Mouse (Mus musculus) MEL (cell line): ENCODE results near the gene 1700088E04Rik. TPM values are rescaled to one million over a fixed set of nuclear protein-coding genes. Genes with fewer than 3 reads are reported as not detected.

Source experiments
- DNase-seq: peaks from one replicate; pipeline ENCODE4 v3.0.0; 2011; ENCODE audit warnings: low read depth, low spot score
- H3K27ac ChIP-seq: 2 replicates; pipeline ENCODE4 v1.5.1; 2012; ENCODE audit warnings: low read depth, mild to moderate bottlenecking, control low read depth, low read length, moderate library complexity; ENCODE audit not compliant: control insufficient read depth
- H3K27me3 ChIP-seq, 2 experiments: fragments of 150-350 bp in 1 of 2; sonication (generic) in 1 of 2; 2 replicates each; pipeline ENCODE4 v1.6.1; 2012; ENCODE audit warnings: low read length in 2 of 2, mild to moderate bottlenecking in 2 of 2, improper control_type of control experiment in 1 of 2, moderate library complexity in 1 of 2; ENCODE audit not compliant: insufficient read depth in 2 of 2, control insufficient read depth in 1 of 2
- H3K36me3 ChIP-seq, 2 experiments: 2 replicates each; pipeline ENCODE4 v1.6.1; 2012 to 2014; ENCODE audit warnings: low read length in 2 of 2, improper control_type of control experiment in 1 of 2, inconsistent platforms in 1 of 2, mild to moderate bottlenecking in 1 of 2; ENCODE audit not compliant: insufficient read depth in 2 of 2, control insufficient read depth in 1 of 2
- H3K4me1 ChIP-seq, 2 experiments: fragments of 150-350 bp in 1 of 2; sonication (generic) in 1 of 2; 2 replicates each; pipeline ENCODE4 v1.6.1; 2012; ENCODE audit warnings: low read length in 2 of 2, improper control_type of control experiment in 1 of 2, mild to moderate bottlenecking in 1 of 2; ENCODE audit not compliant: insufficient read depth in 2 of 2, control insufficient read depth in 1 of 2
- H3K4me3 ChIP-seq, 2 experiments: fragments of 150-350 bp in 1 of 2; sonication (generic) in 1 of 2; 2 replicates each; pipeline ENCODE4 v1.5.1; 2012; ENCODE audit warnings: low read depth in 2 of 2, low read length in 2 of 2, mild to moderate bottlenecking in 2 of 2, moderate library complexity in 2 of 2, control low read depth in 1 of 2, improper control_type of control experiment in 1 of 2; ENCODE audit not compliant: control insufficient read depth in 1 of 2, insufficient read depth in 1 of 2
- H3K79me2 ChIP-seq: 2 replicates; pipeline ENCODE4 v1.6.1; 2012; ENCODE audit warnings: mild to moderate bottlenecking, low read length, moderate library complexity; ENCODE audit not compliant: control insufficient read depth, poor library complexity, insufficient read depth
- H3K9ac ChIP-seq: 2 replicates; pipeline ENCODE4 v1.6.1; 2012; ENCODE audit warnings: low read depth, mild to moderate bottlenecking, control low read depth, low read length, moderate library complexity; ENCODE audit not compliant: control insufficient read depth, poor library complexity, severe bottlenecking
- H3K9me3 ChIP-seq: fragments of 150-350 bp; sonication (generic); replicated peaks from 2 replicates; pipeline ENCODE4 v1.6.1; 2012; ENCODE audit warnings: mild to moderate bottlenecking, low read length, improper control_type of control experiment, moderate library complexity; ENCODE audit not compliant: insufficient read depth
- CHD2 ChIP-seq: IDR thresholded peaks from 2 replicates; pipeline ENCODE4 v1.6.1; 2011; ENCODE audit warnings: low read length, improper control_type of control experiment
- EP300 ChIP-seq, 2 experiments: IDR thresholded peaks; 2 replicates each; pipeline ENCODE4 v1.6.1; 2011; ENCODE audit warnings: improper control_type of control experiment in 2 of 2, low read length in 2 of 2, low read depth in 1 of 2, mild to moderate bottlenecking in 1 of 2
- ETS1 ChIP-seq: IDR thresholded peaks from 2 replicates; pipeline ENCODE4 v1.6.1; 2012; ENCODE audit warnings: low read depth, mild to moderate bottlenecking, inconsistent platforms, low read length, improper control_type of control experiment, moderate library complexity
- GABPA ChIP-seq: IDR thresholded peaks from 2 replicates; pipeline ENCODE4 v1.6.1; 2012; ENCODE audit warnings: low read depth, mild to moderate bottlenecking, inconsistent platforms, low read length, improper control_type of control experiment, moderate library complexity
- HCFC1 ChIP-seq: IDR thresholded peaks from 2 replicates; pipeline ENCODE4 v1.6.1; 2012; ENCODE audit warnings: low read depth, mild to moderate bottlenecking, inconsistent platforms, low read length, improper control_type of control experiment, moderate library complexity
- JUND ChIP-seq: IDR thresholded peaks from 2 replicates; pipeline ENCODE4 v1.6.1; 2011; ENCODE audit warnings: low read depth, mild to moderate bottlenecking, improper control_type of control experiment, low read length
- KAT2A ChIP-seq: conservative IDR thresholded peaks from 2 replicates; pipeline ENCODE4 v1.6.1; 2012; ENCODE audit warnings: low read depth, low read length, improper control_type of control experiment, inconsistent platforms
- MAFK ChIP-seq: IDR thresholded peaks from 2 replicates; pipeline ENCODE4 v1.6.1; 2011; ENCODE audit warnings: low read depth, mild to moderate bottlenecking, low read length, improper control_type of control experiment, borderline replicate concordance
- MXI1 ChIP-seq: IDR thresholded peaks from 2 replicates; pipeline ENCODE4 v1.6.1; 2011; ENCODE audit warnings: mild to moderate bottlenecking, low read depth, low read length, improper control_type of control experiment
- MYB ChIP-seq: IDR thresholded peaks from 2 replicates; pipeline ENCODE4 v1.6.1; 2011; ENCODE audit warnings: mild to moderate bottlenecking, low read depth, low read length, improper control_type of control experiment
- MYC ChIP-seq: IDR thresholded peaks from 2 replicates; pipeline ENCODE4 v1.6.1; 2011; ENCODE audit warnings: low read depth, mild to moderate bottlenecking, low read length, improper control_type of control experiment, moderate library complexity
- POLR2AphosphoS2 ChIP-seq: IDR thresholded peaks from 2 replicates; pipeline ENCODE4 v1.6.1; 2011; ENCODE audit warnings: low read length, improper control_type of control experiment
- RAD21 ChIP-seq: IDR thresholded peaks from 2 replicates; pipeline ENCODE4 v1.6.1; 2011; ENCODE audit warnings: mild to moderate bottlenecking, low read depth, low read length, improper control_type of control experiment
- SIN3A ChIP-seq: IDR thresholded peaks from 2 replicates; pipeline ENCODE4 v1.6.1; 2012; ENCODE audit warnings: low read length, improper control_type of control experiment, inconsistent platforms
- TAL1 ChIP-seq: IDR thresholded peaks from 2 replicates; pipeline ENCODE4 v1.6.1; 2012; ENCODE audit warnings: mild to moderate bottlenecking, inconsistent platforms, low read length, moderate library complexity, mixed read lengths
- TCF12 ChIP-seq: IDR thresholded peaks from 2 replicates; pipeline ENCODE4 v1.6.1; 2014; ENCODE audit warnings: low read depth, mild to moderate bottlenecking, inconsistent platforms, low read length, improper control_type of control experiment, moderate library complexity
- UBTF ChIP-seq: IDR thresholded peaks from 2 replicates; pipeline ENCODE4 v1.6.1; 2012; ENCODE audit warnings: low read depth, mild to moderate bottlenecking, inconsistent platforms, low read length, improper control_type of control experiment, moderate library complexity, borderline replicate concordance; ENCODE audit not compliant: insufficient read depth
- USF1 ChIP-seq: IDR thresholded peaks from 2 replicates; pipeline ENCODE4 v1.6.1; 2014; ENCODE audit warnings: low read depth, mild to moderate bottlenecking, inconsistent platforms, low read length, improper control_type of control experiment, moderate library complexity
- USF2 ChIP-seq, 2 experiments: IDR thresholded peaks; 2 replicates each; pipeline ENCODE4 v1.6.1; 2011 to 2012; ENCODE audit warnings: improper control_type of control experiment in 2 of 2, low read length in 2 of 2, borderline replicate concordance in 1 of 2, inconsistent platforms in 1 of 2, low read depth in 1 of 2, mild to moderate bottlenecking in 1 of 2; ENCODE audit not compliant: insufficient read depth in 1 of 2
- ZMIZ1 ChIP-seq: IDR thresholded peaks from 2 replicates; pipeline ENCODE4 v1.6.1; 2012; ENCODE audit warnings: low read depth, mild to moderate bottlenecking, inconsistent platforms, low read length, improper control_type of control experiment, moderate library complexity
- polyA plus RNA-seq, 2 experiments: library from polyadenylated mRNA; stranded (reverse) in 1 of 2; unstranded in 1 of 2; fragments of >175 nt in 1 of 2; fragments of >200 nt in 1 of 2; gene quantifications; 2 replicates each; pipeline versions ENCODE4 v1.2.1 to v1.2.4; 2012; ENCODE audit warnings: low replicate concordance in 2 of 2, low read depth in 1 of 2; ENCODE audit not compliant: insufficient read length in 2 of 2, insufficient read depth in 1 of 2, missing spikeins in 1 of 2
- total RNA-seq: library from RNA; depleted of rRNA; stranded (reverse); fragments of 300-350 nt; gene quantifications from 2 replicates; pipeline ENCODE4 v1.2.3, GENCODE M21; 2012

Gene 1700088E04Rik
- total and polyA plus RNA-seq, 3 experiments, result 4.9 to 9.3 TPM; not detected in 1

DNA sequence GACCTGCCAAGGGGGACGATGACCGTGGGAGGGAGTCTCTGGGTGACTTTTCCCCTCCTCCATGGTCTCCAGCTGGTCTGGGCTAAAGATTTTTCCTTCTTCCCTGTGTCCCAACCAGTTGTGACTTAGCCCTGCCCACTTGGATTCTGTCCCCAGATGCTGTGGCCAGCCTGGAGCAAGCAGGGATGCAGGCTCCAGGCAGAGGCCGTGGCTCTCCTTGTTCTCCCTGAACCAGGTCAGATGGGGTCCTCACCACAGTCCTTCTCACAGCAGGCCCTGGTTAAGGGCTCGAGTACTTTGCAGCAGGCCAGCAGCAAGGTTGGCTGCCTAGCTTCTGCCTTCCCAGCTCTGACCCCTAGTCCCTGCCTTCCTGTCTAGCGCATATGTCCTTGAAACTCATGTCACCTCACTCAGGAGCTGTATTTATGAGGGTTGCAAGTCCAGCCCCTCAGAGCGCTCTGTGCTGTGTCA lies 7.8 kb downstream of the 1700088E04Rik start:
- no peaks in the 10 kb centered on the region for H3K9me3 ChIP-seq
- H3K27ac ChIP-seq, result no peak overlapping the region
- H3K4me1 ChIP-seq, result no peaks in the 10 kb centered on the region
- no peak for TF ChIP-seq POLR2AphosphoS2
- TF ChIP-seq TAL1, result no peak
- TF ChIP-seq ZMIZ1, result no peak
- TF ChIP-seq KAT2A, result no peak
- TF ChIP-seq RAD21, result no peak
- TF ChIP-seq MYB, result no peak
- no peak for TF ChIP-seq MAFK
- TF ChIP-seq UBTF, result no peak
- no peak for TF ChIP-seq MYC
- TF ChIP-seq TCF12, result no peak
- no peak for TF ChIP-seq EP300 (IDR thresholded peaks at IDR 0.05; ENCODE audit: low read depth in 1 of 2, low read length in 2 of 2)
- TF ChIP-seq ETS1, result no peak
- TF ChIP-seq GABPA, result no peak
- no peak for TF ChIP-seq HCFC1
- TF ChIP-seq JUND, result no peak
- TF ChIP-seq MXI1, result no peak
- TF ChIP-seq USF2 (IDR thresholded peaks at IDR 0.05; ENCODE audit: borderline replicate concordance in 1 of 2, insufficient read depth in 1 of 2, low read depth in 1 of 2, low read length in 2 of 2), result no peak
- TF ChIP-seq CHD2, result no peak
- no peak for TF ChIP-seq SIN3A
- H3K36me3 ChIP-seq, result no peaks in the 10 kb centered on the region
- no peaks in the 10 kb centered on the region for H3K27me3 ChIP-seq
- no peak overlapping the region for H3K9ac ChIP-seq
- no peak for DNase-seq
- no peak overlapping the region for H3K4me3 ChIP-seq
- no peaks in the 10 kb centered on the region for H3K79me2 ChIP-seq

GRCm38 (mm10) chr15:79131442-79131841 lies 9.6 kb downstream of the 1700088E04Rik start:
- Histone ChIP-seq H3K9ac (no peak overlapping the region), H3K36me3 (peaks cover 0 to 3% of the 10 kb centered on the region in 2 experiments; a peak in 1 of 4 replicates), H3K4me1 (no peaks in the 10 kb centered on the region), H3K9me3 (no peaks in the 10 kb centered on the region), H3K4me3 (no peak overlapping the region), H3K27me3 (no peaks in the 10 kb centered on the region), H3K27ac (no peak overlapping the region), H3K79me2 (no peaks in the 10 kb centered on the region)
- no peak for DNase-seq
- no peak for TF ChIP-seq RAD21
- no peak for TF ChIP-seq USF2 (IDR thresholded peaks at IDR 0.05; ENCODE audit: borderline replicate concordance in 1 of 2, insufficient read depth in 1 of 2, low read depth in 1 of 2, low read length in 2 of 2)
- TF ChIP-seq MYC, result no peak
- TF ChIP-seq HCFC1, result no peak
- no peak for TF ChIP-seq USF1
